Mouse (Mus musculus): Measurements from ENCODE around the gene Rbfox2. TPM values are rescaled to one million over a fixed set of nuclear protein-coding genes. Genes with fewer than 3 reads are reported as not detected.

The Rbfox2 gene
- polyA plus RNA-seq, 1 experiment = 1.3 TPM

DNA sequence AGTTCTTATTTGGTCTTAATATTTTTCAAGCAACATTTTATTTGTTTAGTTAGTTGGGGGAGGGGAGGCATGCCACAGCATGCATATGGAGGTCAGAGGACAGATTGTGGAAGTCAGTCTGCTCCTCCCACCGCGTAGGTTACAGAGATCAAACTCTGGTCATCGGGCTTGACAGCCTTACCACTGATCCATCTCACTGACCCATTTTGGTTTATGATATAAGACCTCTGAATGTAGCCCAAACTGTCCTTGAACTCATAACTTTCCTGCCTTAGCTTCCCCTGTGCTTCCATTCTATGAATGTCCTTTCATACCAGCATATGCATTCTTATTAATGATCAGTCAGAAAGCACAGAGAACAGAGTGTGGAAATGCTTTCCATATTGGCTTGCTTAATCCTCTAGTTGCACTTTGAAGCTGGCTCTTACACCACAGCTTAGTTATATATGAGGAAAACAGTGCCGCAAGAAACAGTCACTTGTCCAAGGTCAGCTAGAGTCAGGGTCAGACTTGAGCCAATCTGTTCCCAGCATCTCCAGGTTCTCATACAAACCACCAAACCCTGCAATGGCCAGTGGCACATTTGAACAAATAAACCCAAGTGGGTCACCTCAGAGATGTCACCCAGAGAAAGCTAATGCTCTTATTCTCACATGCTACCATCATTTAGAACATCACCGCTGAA is 62.8 kb downstream of the Rbfox2 start:
- TF ChIP-seq POLR2A (IDR thresholded peaks at IDR 0.05; ENCODE audit: borderline replicate concordance, low read depth, low read length) = no peak
- no peak for TF ChIP-seq CTCF (IDR thresholded peaks at IDR 0.05; ENCODE audit: low read depth, low read length)
- Histone ChIP-seq H3K4me3 (ENCODE audit: insufficient read depth, low read length) (no peak overlapping the region), H3K27ac (ENCODE audit: insufficient read depth, low read depth, low read length) (no peak overlapping the region), H3K4me1 (ENCODE audit: control insufficient read depth, insufficient read depth, low read length) (peaks cover 5% of the 10 kb centered on the region; the same call in 1 of the 2 replicates)

DNA sequence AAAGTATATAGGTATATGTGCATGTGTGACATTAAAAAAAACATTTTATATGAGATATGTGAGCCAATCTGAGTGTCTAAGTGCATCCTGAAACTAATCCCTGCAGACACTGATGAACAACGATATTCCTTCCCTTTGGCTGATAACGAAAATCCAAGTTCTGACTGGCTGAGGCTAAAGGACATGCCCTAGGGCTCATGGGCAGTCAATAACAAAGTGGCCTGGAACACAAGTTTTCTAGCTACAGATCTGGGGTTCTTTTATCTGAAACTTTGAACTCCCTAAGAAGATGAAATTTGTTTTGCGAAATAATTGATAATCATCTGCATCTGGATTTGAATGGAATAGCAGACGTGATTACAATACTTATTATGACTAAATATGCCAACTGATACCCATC is 66.2 kb downstream of the Rbfox2 start:
- no peak for TF ChIP-seq CTCF (IDR thresholded peaks at IDR 0.05; ENCODE audit: low read depth, low read length)
- no peak for TF ChIP-seq POLR2A (IDR thresholded peaks at IDR 0.05; ENCODE audit: borderline replicate concordance, low read depth, low read length)
- Histone ChIP-seq H3K4me3 (ENCODE audit: insufficient read depth, low read length) (no peak overlapping the region), H3K4me1 (ENCODE audit: control insufficient read depth, insufficient read depth, low read length) (peaks cover 4% of the 10 kb centered on the region; the same call in 1 of the 2 replicates), H3K27ac (ENCODE audit: insufficient read depth, low read depth, low read length) (no peak overlapping the region)

DNA sequence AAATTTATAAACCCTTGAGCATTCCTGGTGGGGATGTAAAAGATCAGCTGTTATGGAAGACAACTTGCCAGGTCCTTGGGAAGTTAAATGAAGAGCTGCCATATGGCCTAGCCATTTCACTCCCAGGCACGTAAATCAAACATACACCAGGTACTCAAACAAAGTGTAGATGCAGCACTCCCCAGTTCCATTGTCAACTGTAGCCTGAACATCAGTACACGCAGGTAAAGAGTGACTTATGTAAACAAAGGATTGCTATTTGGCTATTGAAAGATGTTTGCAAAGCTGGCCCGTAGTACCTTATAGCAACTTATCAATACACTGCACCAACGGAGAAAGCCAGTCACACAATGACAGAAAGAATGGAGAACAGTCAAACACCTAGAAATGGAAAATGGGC is 67.2 kb downstream of the Rbfox2 start:
- H3K27ac ChIP-seq (ENCODE audit: insufficient read depth, low read depth, low read length) = no peak overlapping the region
- no peak overlapping the region for H3K4me3 ChIP-seq (ENCODE audit: insufficient read depth, low read length)
- no peak for TF ChIP-seq POLR2A (IDR thresholded peaks at IDR 0.05; ENCODE audit: borderline replicate concordance, low read depth, low read length)
- TF ChIP-seq CTCF (IDR thresholded peaks at IDR 0.05; ENCODE audit: low read depth, low read length) = no peak
- peaks cover 3% of the 10 kb centered on the region; the same call in 1 of the 2 replicates for H3K4me1 ChIP-seq (ENCODE audit: control insufficient read depth, insufficient read depth, low read length)

DNA sequence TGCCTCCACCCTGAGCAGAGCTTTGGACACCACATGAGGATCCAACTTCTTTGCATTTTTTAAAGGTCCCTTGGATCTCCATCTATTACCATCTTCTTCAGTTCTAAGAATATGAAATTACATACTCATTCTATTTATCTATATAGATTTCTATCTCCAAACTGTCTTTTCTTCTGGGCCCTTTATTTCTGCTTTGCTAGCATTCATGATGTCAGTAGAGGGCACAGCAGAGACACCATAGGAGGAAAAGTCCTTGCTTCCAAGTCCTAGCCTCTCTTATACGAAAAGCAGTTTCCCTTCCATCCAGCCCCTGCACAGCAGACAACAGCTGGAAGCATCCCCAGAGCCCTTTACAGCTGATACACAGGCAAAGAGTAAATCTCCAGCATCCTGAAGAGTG is 69.1 kb downstream of the Rbfox2 start:
- no peak overlapping the region for H3K4me3 ChIP-seq (ENCODE audit: insufficient read depth, low read length)
- no peak for TF ChIP-seq POLR2A (IDR thresholded peaks at IDR 0.05; ENCODE audit: borderline replicate concordance, low read depth, low read length)
- no peak for TF ChIP-seq CTCF (IDR thresholded peaks at IDR 0.05; ENCODE audit: low read depth, low read length)
- no peak overlapping the region for H3K27ac ChIP-seq (ENCODE audit: insufficient read depth, low read depth, low read length)
- H3K4me1 ChIP-seq (ENCODE audit: control insufficient read depth, insufficient read depth, low read length) = peaks cover 3% of the 10 kb centered on the region; the same call in 1 of the 2 replicates

DNA sequence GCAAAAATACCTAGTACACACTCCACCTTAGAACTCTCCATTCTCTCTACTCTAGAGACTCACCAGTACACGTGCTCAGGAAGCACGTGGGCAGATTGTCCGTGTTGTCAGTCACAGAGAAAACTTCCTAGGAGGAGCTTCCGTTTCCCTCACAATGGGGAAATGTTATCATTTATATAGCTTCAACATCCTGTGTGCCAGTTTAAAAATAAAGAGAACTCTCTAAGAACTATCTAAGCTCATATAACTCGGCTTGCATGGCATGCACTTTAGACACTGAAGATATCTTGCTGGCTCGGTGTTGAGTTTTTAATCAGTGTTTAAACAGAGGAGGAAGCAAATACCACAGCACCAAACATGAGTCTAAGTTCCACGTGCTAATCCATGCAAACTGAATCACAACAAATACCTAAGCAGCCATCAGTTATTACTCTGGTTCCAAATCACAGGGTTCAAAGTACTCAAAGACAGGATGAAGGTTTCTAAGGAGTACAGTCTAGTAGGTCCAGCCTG is 70.7 kb downstream of the Rbfox2 start:
- H3K4me3 ChIP-seq (ENCODE audit: insufficient read depth, low read length) = no peak overlapping the region
- no peak overlapping the region for H3K27ac ChIP-seq (ENCODE audit: insufficient read depth, low read depth, low read length)
- TF ChIP-seq CTCF (IDR thresholded peaks at IDR 0.05; ENCODE audit: low read depth, low read length) = no peak
- TF ChIP-seq POLR2A (IDR thresholded peaks at IDR 0.05; ENCODE audit: borderline replicate concordance, low read depth, low read length) = no peak
- H3K4me1 ChIP-seq (ENCODE audit: control insufficient read depth, insufficient read depth, low read length) = peaks cover 3% of the 10 kb centered on the region; the same call in 1 of the 2 replicates

DNA sequence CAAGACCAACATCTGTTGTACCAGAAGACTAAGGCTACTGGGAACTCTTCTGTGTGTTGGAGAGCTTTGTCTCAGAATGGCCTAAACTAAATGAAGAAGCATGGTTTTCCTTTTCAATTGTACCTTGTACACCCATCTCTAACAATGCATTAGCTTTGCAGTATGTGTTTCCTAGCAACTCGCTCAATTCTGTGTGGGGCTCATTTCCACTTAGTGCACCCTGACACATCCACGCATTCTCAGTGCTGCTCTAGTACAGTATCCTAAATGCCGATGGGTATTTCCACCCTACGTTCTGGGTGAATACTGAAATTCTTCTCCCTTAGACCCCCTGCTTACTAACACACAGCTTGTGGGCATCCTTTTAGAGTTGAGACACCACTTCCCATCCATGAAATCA is 71.3 kb downstream of the Rbfox2 start:
- Histone ChIP-seq H3K4me1 (ENCODE audit: control insufficient read depth, insufficient read depth, low read length) (peaks cover 3% of the 10 kb centered on the region; the same call in 1 of the 2 replicates), H3K4me3 (ENCODE audit: insufficient read depth, low read length) (no peak overlapping the region), H3K27ac (ENCODE audit: insufficient read depth, low read depth, low read length) (no peak overlapping the region)
- TF ChIP-seq CTCF (IDR thresholded peaks at IDR 0.05; ENCODE audit: low read depth, low read length) (no peak), POLR2A (IDR thresholded peaks at IDR 0.05; ENCODE audit: borderline replicate concordance, low read depth, low read length) (no peak)

DNA sequence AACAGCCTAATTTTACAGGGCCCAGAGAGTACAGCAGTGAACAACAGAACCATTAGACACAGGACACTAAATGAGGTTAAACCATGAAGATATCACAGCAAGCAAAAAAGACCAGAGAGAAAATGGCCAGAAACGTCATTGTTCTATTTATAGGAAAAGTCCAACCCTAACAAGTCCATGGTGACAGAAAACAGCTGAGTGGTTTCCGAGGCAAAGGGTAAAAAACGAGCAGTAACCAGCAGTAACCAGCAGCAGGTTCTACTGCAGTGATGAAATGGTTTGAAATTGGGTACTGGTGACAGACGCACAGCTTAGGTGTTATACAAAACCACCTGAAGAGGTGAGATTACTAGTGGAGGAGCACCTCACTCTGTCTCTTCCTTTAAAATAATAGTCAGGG is 72.5 kb downstream of the Rbfox2 start:
- Histone ChIP-seq H3K4me1 (ENCODE audit: control insufficient read depth, insufficient read depth, low read length) (peaks cover 3% of the 10 kb centered on the region; the same call in 1 of the 2 replicates), H3K4me3 (ENCODE audit: insufficient read depth, low read length) (no peak overlapping the region), H3K27ac (ENCODE audit: insufficient read depth, low read depth, low read length) (no peak overlapping the region)
- no peak for TF ChIP-seq CTCF (IDR thresholded peaks at IDR 0.05; ENCODE audit: low read depth, low read length)
- no peak for TF ChIP-seq POLR2A (IDR thresholded peaks at IDR 0.05; ENCODE audit: borderline replicate concordance, low read depth, low read length)

DNA sequence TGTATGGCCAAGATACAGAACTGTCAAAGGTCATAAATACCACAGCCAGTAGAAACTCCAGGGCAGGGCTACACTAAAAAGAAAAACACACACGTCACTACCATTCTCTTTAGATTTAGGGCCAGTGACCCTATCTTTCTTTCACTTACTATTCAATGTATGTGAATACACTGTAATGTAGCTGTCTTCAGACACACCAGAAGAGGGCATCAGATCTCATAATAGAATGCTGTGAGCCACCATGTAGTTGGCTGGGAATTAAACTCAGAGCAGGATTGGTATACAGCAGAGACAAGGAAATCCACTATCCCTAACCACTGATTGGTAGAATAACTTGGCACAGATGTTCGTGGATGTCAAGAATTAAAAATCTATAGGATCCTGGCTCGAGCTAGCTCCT is 76.7 kb downstream of the Rbfox2 start:
- Histone ChIP-seq H3K4me3 (ENCODE audit: insufficient read depth, low read length) (no peak overlapping the region), H3K27ac (ENCODE audit: insufficient read depth, low read depth, low read length) (no peak overlapping the region), H3K4me1 (ENCODE audit: control insufficient read depth, insufficient read depth, low read length) (no peaks in the 10 kb centered on the region)
- TF ChIP-seq CTCF (IDR thresholded peaks at IDR 0.05; ENCODE audit: low read depth, low read length) (no peak), POLR2A (IDR thresholded peaks at IDR 0.05; ENCODE audit: borderline replicate concordance, low read depth, low read length) (no peak)

DNA sequence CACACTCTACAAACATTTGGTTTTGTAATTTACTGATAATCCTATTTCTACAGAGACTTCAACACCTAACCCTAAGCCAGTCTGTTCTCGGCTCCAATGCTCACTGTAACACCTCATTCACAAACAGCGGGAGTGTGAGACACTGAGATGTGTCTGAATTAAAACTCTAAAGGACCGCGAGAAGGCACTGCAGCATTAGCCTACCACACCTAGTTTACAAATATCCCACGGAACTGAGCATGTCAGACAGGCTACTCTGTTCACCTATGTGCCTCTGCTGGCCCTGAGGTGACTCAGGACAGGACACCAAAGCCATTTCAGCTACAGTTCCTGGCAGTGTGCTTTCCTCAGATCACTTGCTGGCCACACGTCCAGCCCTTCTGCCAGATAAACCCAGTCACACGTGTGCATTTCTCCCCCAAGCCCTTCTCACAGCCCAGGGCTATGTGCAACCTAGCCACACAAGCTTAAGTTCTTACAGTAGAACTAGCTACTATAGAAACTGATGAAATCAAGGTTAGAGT is 79.9 kb downstream of the Rbfox2 start:
- H3K4me3 ChIP-seq (ENCODE audit: insufficient read depth, low read length) = no peak overlapping the region
- TF ChIP-seq CTCF (IDR thresholded peaks at IDR 0.05; ENCODE audit: low read depth, low read length) = no peak
- TF ChIP-seq POLR2A (IDR thresholded peaks at IDR 0.05; ENCODE audit: borderline replicate concordance, low read depth, low read length) = no peak
- no peak overlapping the region for H3K27ac ChIP-seq (ENCODE audit: insufficient read depth, low read depth, low read length)
- peaks cover 5% of the 10 kb centered on the region; the same call in 1 of the 2 replicates for H3K4me1 ChIP-seq (ENCODE audit: control insufficient read depth, insufficient read depth, low read length)

DNA sequence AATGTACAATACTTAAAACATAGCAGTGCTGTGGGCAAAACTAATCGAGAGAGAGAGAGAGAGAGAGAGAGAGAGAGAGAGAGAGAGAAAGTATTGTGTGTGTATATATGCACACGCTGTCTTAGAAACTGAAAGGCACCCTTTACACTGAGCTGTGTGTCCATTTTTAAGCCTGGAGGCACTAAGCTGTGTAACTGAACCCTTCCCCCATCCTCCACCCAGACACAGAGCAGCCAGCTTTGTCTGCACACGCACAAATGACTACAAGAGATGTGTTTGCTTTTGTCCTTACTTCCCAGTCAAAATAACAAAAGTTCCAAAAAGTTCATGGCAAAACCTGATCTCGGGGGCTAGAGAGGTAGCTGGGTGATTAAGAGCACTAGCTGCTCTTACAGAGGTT is 80.9 kb downstream of the Rbfox2 start:
- TF ChIP-seq CTCF (IDR thresholded peaks at IDR 0.05; ENCODE audit: low read depth, low read length) (no peak), POLR2A (IDR thresholded peaks at IDR 0.05; ENCODE audit: borderline replicate concordance, low read depth, low read length) (no peak)
- H3K27ac ChIP-seq (ENCODE audit: insufficient read depth, low read depth, low read length) = no peak overlapping the region
- H3K4me1 ChIP-seq (ENCODE audit: control insufficient read depth, insufficient read depth, low read length) = peaks cover 5% of the 10 kb centered on the region; the same call in 1 of the 2 replicates
- no peak overlapping the region for H3K4me3 ChIP-seq (ENCODE audit: insufficient read depth, low read length)

Data from bone marrow macrophage, adult 2 months (primary cell).